ENCODE assay signal across 8 mouse cellular contexts in the genomic region with DNA sequence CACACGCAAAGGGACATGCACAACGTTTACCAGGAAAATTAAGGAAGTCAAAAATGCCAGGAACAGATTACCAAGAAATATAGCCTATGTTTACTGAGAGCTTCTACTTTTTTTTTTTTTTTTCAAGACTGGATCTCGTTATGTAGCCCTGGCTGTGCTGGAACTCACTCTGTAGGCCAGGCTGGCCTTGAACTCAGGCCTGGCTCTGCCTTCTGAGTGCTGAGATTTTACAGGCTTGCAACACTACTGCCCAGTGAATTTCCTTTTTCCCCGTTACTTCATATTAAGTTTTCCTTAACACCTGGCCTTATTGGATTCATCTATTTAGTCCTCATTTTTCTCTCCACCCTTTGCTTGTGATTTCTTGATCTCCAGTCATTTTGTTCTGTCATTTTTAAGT. TPM values are rescaled to one million over a fixed set of nuclear protein-coding genes. Genes with fewer than 3 reads are reported as not detected.
DNase-seq lines count a peak whose midpoint lies in the region; ATAC-seq and TF ChIP-seq lines count a peak whose summit lies in the region.

No protein-coding gene starts in this region.

- peaks cover 3 to 8% of the 10 kb centered on the region in 2 experiments; a peak in 3 of 4 replicates for H3K4me1 ChIP-seq in heart, embryonic 14.5 days (ENCODE audit: control insufficient read depth in 2 of 2, insufficient read depth in 2 of 2, low read length in 2 of 2)
- H3K4me1 ChIP-seq in cortical plate, adult 2 months (ENCODE audit: control insufficient read depth, insufficient read depth, low read length), result no peaks in the 10 kb centered on the region; the same call in 1 of the 2 replicates
- peaks cover 11% of the 10 kb centered on the region for H3K4me1 ChIP-seq in hindbrain, embryonic 16.5 days (ENCODE audit: control insufficient read depth, insufficient read depth, low read depth, low read length)
- peaks cover 10% of the 10 kb centered on the region for H3K4me1 ChIP-seq in midbrain, embryonic 14.5 days (ENCODE audit: control insufficient read depth, insufficient read depth, low read length)

- no peaks in the 10 kb centered on the region for H3K9me3 ChIP-seq in heart, embryonic 14.5 days (ENCODE audit: control insufficient read depth, low read length)
- H3K9me3 ChIP-seq in hindbrain, embryonic 16.5 days (ENCODE audit: control insufficient read depth, low read length), result no peaks in the 10 kb centered on the region
- H3K9me3 ChIP-seq in midbrain, embryonic 14.5 days (ENCODE audit: control insufficient read depth, low read length), result no peaks in the 10 kb centered on the region

- WGBS in heart, embryonic 14.5 days, result 89% methylated on average over 4 of the region's 4 CpGs
- WGBS in hindbrain, embryonic 16.5 days, result 84% methylated on average over 4 of the region's 4 CpGs
- 93% methylated on average over 4 of the region's 4 CpGs for WGBS in midbrain, embryonic 14.5 days

- peak overlapping the region; percentile 71 for H3K4me2 ChIP-seq in heart, embryonic 14.5 days (ENCODE audit: low read length)
- peak overlapping the region; percentile 59 for H3K4me2 ChIP-seq in hindbrain, embryonic 16.5 days (ENCODE audit: low read length)
- peak overlapping the region; percentile 62 for H3K4me2 ChIP-seq in midbrain, embryonic 14.5 days (ENCODE audit: low read length)

- no peaks in the 10 kb centered on the region for H3K27me3 ChIP-seq in heart, embryonic 14.5 days (ENCODE audit: control insufficient read depth, insufficient read depth, low read length)
- no peaks in the 10 kb centered on the region for H3K27me3 ChIP-seq in hindbrain, embryonic 16.5 days (replicated peaks; ENCODE audit: control insufficient read depth, insufficient read depth, low read length)
- H3K27me3 ChIP-seq in midbrain, embryonic 14.5 days (ENCODE audit: control insufficient read depth, insufficient read depth, low read length), result no peaks in the 10 kb centered on the region

- TF ChIP-seq POLR2A in cortical plate, adult 2 months (IDR thresholded peaks at IDR 0.05; ENCODE audit: extremely low read depth, insufficient read depth, low read length), result no peak

- no peak for TF ChIP-seq CTCF in cortical plate, adult 2 months (IDR thresholded peaks at IDR 0.05; ENCODE audit: extremely low read depth, insufficient read depth, low read length)

- H3K9ac ChIP-seq in heart, embryonic 14.5 days (ENCODE audit: low read length), result peak overlapping the region; percentile 74
- H3K9ac ChIP-seq in hindbrain, embryonic 16.5 days (ENCODE audit: low read depth, low read length), result peak overlapping the region; percentile 78; the same call in 1 of the 2 replicates
- peak overlapping the region; percentile 84; the same call in 1 of the 2 replicates for H3K9ac ChIP-seq in midbrain, embryonic 14.5 days (replicated peaks; ENCODE audit: low read length)

- no peak for ATAC-seq in heart, embryonic 14.5 days (ENCODE audit: insufficient number of reproducible peaks, insufficient read depth, low FRiP score, low read depth)
- 0 out of 2 replicates have a peak, but pooled peaks have one; percentile 17 for ATAC-seq in hindbrain, embryonic 16.5 days
- 0 out of 2 replicates have a peak, but pooled peaks have one; percentile 51 for ATAC-seq in midbrain, embryonic 14.5 days (ENCODE audit: low FRiP score, low TSS enrichment)

- H3K27ac ChIP-seq in heart, embryonic 14.5 days (replicated peaks in 1 of 2; ENCODE audit: control insufficient read depth in 1 of 2, insufficient read depth in 1 of 2, low read depth in 2 of 2, low read length in 2 of 2), result peak overlapping the region; percentile 67 to 68; a peak in 3 of 4 replicates
- no peak overlapping the region for H3K27ac ChIP-seq in cortical plate, adult 2 months (ENCODE audit: insufficient read depth, low read length)
- peak overlapping the region; percentile 84 for H3K27ac ChIP-seq in hindbrain, embryonic 16.5 days (ENCODE audit: low read depth, low read length)
- H3K27ac ChIP-seq in midbrain, embryonic 14.5 days (replicated peaks; ENCODE audit: low read depth, low read length), result peak overlapping the region; percentile 82; the same call in 1 of the 2 replicates

- no peak for DNase-seq in heart, adult 8-10 months (ENCODE audit: low spot score)
- DNase-seq in midbrain, embryonic 14.5 days, result no peak
- DNase-seq in frontal cortex, postnatal 10 days (ENCODE audit: low spot score in 2 of 2), result no peak
- no peak for DNase-seq in embryo, embryonic 10.5 days (ENCODE audit: low spot score)
- DNase-seq in adrenal gland, adult 18-20 months (ENCODE audit: low spot score in 2 of 2), result no peak

- peak overlapping the region; percentile 58 to 71; a peak in 3 of 4 replicates for H3K4me3 ChIP-seq in heart, embryonic 14.5 days (ENCODE audit: control insufficient read depth in 1 of 2, insufficient read depth in 1 of 2, low read depth in 1 of 2, low read length in 2 of 2)
- peak overlapping the region; percentile 53; the same call in 1 of the 2 replicates for H3K4me3 ChIP-seq in cortical plate, adult 2 months (ENCODE audit: insufficient read depth, low read length)
- H3K4me3 ChIP-seq in hindbrain, embryonic 16.5 days (ENCODE audit: low read length), result peak overlapping the region; percentile 73
- H3K4me3 ChIP-seq in midbrain, embryonic 14.5 days (replicated peaks; ENCODE audit: low read depth, low read length), result peak overlapping the region; percentile 70

- peaks cover 14% of the 10 kb centered on the region for H3K36me3 ChIP-seq in heart, embryonic 14.5 days (ENCODE audit: control insufficient read depth, insufficient read depth, low read length)
- peaks cover 4% of the 10 kb centered on the region; the same call in 1 of the 2 replicates for H3K36me3 ChIP-seq in hindbrain, embryonic 16.5 days (ENCODE audit: control insufficient read depth, insufficient read depth, low read length)
- H3K36me3 ChIP-seq in midbrain, embryonic 14.5 days (ENCODE audit: control insufficient read depth, insufficient read depth, low read length), result peaks cover 11% of the 10 kb centered on the region

RNA-seq across cellular contexts. Expression of gene Zfp229, which starts 2.5 kb away (rescaled TPM):
- 5.2 and 5.7 TPM in 2 replicates for polyA plus RNA-seq in heart, embryonic 14.5 days (2014; fragmentation: Nextera tagmentation; extraction: Ambion mirVana)
- total RNA-seq in heart, adult 8-10 months (2022), result 1 to 10 TPM; 3.6 to 6.7 (median 5.1) TPM
- polyA plus RNA-seq in cortical plate, adult 2 months (2012; rRNA removed), result 1.1 and 1.5 TPM in 2 replicates
- polyA plus RNA-seq in hindbrain, embryonic 16.5 days (2015; fragmentation: Nextera tagmentation; extraction: Ambion mirVana), result 8.2 and 9.6 TPM in 2 replicates
- 8.2 and 9.7 TPM in 2 replicates for polyA plus RNA-seq in midbrain, embryonic 14.5 days (2014; fragmentation: Nextera tagmentation; extraction: Ambion mirVana)
- 1 to 10 TPM; 7.8 TPM for total RNA-seq in adrenal gland, adult 18-20 months (2021)

RNA-seq across cellular contexts. Expression of gene Zfp760, which starts 25.5 kb away (rescaled TPM):
- 7.0 and 7.1 TPM in 2 replicates for polyA plus RNA-seq in heart, embryonic 14.5 days (2014; fragmentation: Nextera tagmentation; extraction: Ambion mirVana)
- total RNA-seq in heart, adult 8-10 months (2022), result 1 to 10 TPM; 1.3 to 2.0 (median 1.5) TPM
- 5.8 TPM in 2 replicates for polyA plus RNA-seq in cortical plate, adult 2 months (2012; rRNA removed)
- 8.8 and 10.7 TPM in 2 replicates for polyA plus RNA-seq in hindbrain, embryonic 16.5 days (2015; fragmentation: Nextera tagmentation; extraction: Ambion mirVana)
- polyA plus RNA-seq in midbrain, embryonic 14.5 days (2014; fragmentation: Nextera tagmentation; extraction: Ambion mirVana), result 14.0 and 19.3 TPM in 2 replicates
- total RNA-seq in adrenal gland, adult 18-20 months (2021), result 1 to 10 TPM; 4.7 to 5.0 TPM

RNA-seq across cellular contexts. Expression of gene Gm10226, which starts 41.4 kb away (rescaled TPM):
- 3.5 and 6.7 TPM in 2 replicates for polyA plus RNA-seq in heart, embryonic 14.5 days (2014; fragmentation: Nextera tagmentation; extraction: Ambion mirVana)
- 1 to 10 TPM in 2 of 4 experiments, not detected in 2; 2.1 to 3.5 TPM for total RNA-seq in heart, adult 8-10 months (2022)
- polyA plus RNA-seq in cortical plate, adult 2 months (2012; rRNA removed), result 2.3 and 5.4 TPM in 2 replicates
- polyA plus RNA-seq in hindbrain, embryonic 16.5 days (2015; fragmentation: Nextera tagmentation; extraction: Ambion mirVana), result 12.1 and 17.6 TPM in 2 replicates
- polyA plus RNA-seq in midbrain, embryonic 14.5 days (2014; fragmentation: Nextera tagmentation; extraction: Ambion mirVana), result 17.7 and 21.4 TPM in 2 replicates
- not detected for total RNA-seq in adrenal gland, adult 18-20 months (2021)
